Mouse (Mus musculus) olfactory bulb, adult 2 months (tissue): ENCODE results near the gene Lypd4.

ENCODE experiments used
- CTCF ChIP-seq: fragments of 200-500 bp; IDR thresholded peaks from 2 replicates; pipeline ENCODE4 v1.5.1; 2012; ENCODE audit warnings: low read depth, mild to moderate bottlenecking, low read length, moderate library complexity; ENCODE audit not compliant: insufficient read depth
- POLR2A ChIP-seq: fragments of 200-500 bp; IDR thresholded peaks from 2 replicates; pipeline ENCODE4 v1.6.1; 2012; ENCODE audit warnings: mild to moderate bottlenecking, low read depth, low read length, moderate library complexity; ENCODE audit not compliant: insufficient read depth

DNA sequence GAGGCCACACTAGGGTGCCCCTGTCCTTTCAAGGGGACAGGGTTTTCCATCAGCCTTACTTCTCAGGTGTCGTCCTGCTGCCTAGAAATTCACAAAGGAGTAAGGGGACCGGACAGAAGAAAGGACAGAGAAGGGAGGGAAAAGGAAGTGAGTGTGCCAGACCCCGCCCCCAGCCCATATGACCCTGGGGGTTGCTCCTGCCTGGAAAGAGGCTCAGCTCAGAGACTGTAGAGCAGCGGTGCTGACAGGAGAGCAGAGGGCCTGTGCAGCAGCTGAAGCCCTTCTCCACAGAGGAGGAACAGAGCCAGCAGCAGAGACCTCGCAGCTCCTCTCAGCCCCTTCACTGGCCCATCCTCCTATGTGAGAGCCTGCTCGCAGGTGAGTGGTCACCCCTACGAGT lies 16.0 kb downstream of the Lypd4 start:
- TF ChIP-seq POLR2A (no peak), CTCF (no peak)
